Mouse (Mus musculus) stomach, embryonic 15.5 days (tissue): ENCODE data around the gene Mettl15. TPM values are rescaled to one million over a fixed set of nuclear protein-coding genes. Genes with fewer than 3 reads are reported as not detected.

Experiments
- ATAC-seq: fragments of 200-750 bp; cut with Nextera tagmentation; 2 replicates; pipeline ENCODE4 v1.8.0; 2017; ENCODE audit warnings: low read depth, moderate number of reproducible peaks, moderate TSS enrichment; ENCODE audit not compliant: insufficient read depth, low FRiP score
- H3K27ac ChIP-seq: fragments of 300-500 bp; sonication (generic); 2 replicates; pipeline ENCODE4 v1.5.1; 2015; ENCODE audit warnings: mild to moderate bottlenecking, inconsistent platforms
- H3K27me3 ChIP-seq: fragments of 300-500 bp; sonication (generic); replicated peaks from 2 replicates; pipeline ENCODE4 v1.6.1; 2015; ENCODE audit warnings: inconsistent platforms
- H3K36me3 ChIP-seq: fragments of 300-500 bp; sonication (generic); 2 replicates; pipeline ENCODE4 v1.6.1; 2015; ENCODE audit warnings: inconsistent platforms
- H3K4me1 ChIP-seq: fragments of 300-500 bp; sonication (generic); 2 replicates; pipeline ENCODE4 v1.6.1; 2015; ENCODE audit warnings: inconsistent platforms
- H3K4me2 ChIP-seq: fragments of 300-500 bp; sonication (generic); 2 replicates; pipeline ENCODE4 v1.6.1; 2015; ENCODE audit warnings: mild to moderate bottlenecking, inconsistent platforms
- H3K4me3 ChIP-seq: fragments of 300-500 bp; sonication (generic); replicated peaks from 2 replicates; pipeline ENCODE4 v1.5.1; 2015; ENCODE audit warnings: inconsistent platforms
- H3K9ac ChIP-seq: fragments of 300-500 bp; sonication (generic); 2 replicates; pipeline ENCODE4 v1.6.1; 2015; ENCODE audit warnings: inconsistent platforms
- H3K9me3 ChIP-seq: fragments of 300-500 bp; sonication (generic); 2 replicates; pipeline ENCODE4 v1.6.1; 2016; ENCODE audit warnings: inconsistent platforms
- WGBS: fragments of 180-500 bp; shearing (Covaris S2); methylation state at CpG from one replicate; pipeline ENCODE4 v1.1.7; 2015; 5-methylcytosine and 5-hydroxymethylcytosine counted together
- polyA plus RNA-seq: library from polyadenylated mRNA; unstranded; fragments of >200 nt; fragmentation: Nextera tagmentation; extraction: Ambion mirVana; gene quantifications from 2 replicates; pipeline ENCODE4 v1.2.1, GENCODE M21; 2015

Mettl15 gene
- polyA plus RNA-seq, result 12.1 and 12.7 TPM in 2 replicates

DNA sequence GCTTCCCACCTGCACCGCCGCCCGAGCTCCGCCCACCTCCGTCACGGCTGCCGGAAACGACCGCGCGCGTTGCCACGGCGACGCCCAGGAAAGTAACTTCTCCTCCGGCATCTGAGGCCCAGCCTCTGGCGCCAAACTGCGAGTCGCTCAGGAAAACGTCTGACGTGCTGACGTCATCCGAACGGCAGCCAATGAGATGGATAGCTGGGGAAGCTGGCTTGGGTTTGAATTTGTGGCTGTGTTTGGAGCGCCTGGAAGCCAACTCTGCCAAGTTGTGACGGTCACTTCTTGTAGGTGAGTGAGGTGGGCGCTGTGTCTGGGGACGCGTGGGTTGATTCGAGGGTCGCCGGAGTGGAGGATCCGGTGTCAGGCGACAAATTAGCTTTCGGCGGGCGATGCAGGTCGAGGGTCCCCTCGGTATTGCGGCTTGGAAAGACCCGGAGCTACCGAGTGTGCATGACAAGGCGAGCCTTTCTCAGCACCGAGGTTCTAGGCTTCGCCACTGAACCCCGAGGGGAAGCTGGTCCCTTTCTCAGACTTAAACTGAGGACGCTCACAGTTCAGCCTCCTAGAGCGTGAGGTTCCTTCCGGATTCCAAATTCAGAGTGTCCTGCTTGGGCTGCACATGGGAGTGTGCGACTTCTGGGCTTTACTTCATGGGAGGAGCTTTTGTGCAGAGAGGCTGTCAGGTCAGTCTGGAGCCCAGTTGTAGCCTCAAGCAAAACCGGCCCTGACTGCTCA is at the start of gene Mettl15, which contains the start of gene Kif18a:
TSS of gene Mettl15 (minus strand) at position 149 of the 741 bp plus-strand sequence.
TSS of gene Kif18a (plus strand) at position 139 of the 741 bp plus-strand sequence.
- no peaks in the 10 kb centered on the region for H3K36me3 ChIP-seq
- ATAC-seq, result peak; percentile 99

DNA sequence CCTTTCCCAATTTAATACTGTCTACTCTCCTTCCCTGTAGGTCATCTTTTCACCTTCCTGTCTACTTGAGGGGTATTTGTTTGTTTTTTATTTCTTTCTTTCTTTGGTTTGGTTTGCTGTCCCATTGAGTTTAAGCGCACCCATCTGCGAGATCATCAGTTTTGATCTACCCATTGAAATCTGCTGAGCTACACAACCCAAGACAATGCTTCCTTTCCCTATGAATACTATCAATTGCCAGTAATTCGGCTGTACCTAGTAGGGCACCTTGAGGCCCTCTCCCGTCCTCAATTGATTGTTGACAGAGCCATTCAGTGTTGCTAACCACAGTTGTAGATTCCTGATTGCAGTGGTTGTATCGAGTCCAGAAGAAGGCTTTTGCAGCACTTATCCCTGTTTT is 30.8 kb upstream of the Mettl15 start:
- ATAC-seq, result no peak
- 96% methylated on average over 5 of the region's 5 CpGs for WGBS

More for the DNA sequence above, at the start of gene Mettl15, which contains the start of gene Kif18a:
- Histone ChIP-seq H3K9me3 (no peaks in the 10 kb centered on the region), H3K4me3 (peak within 1 kb of the TSS; percentile 68), H3K9ac (peak within 1 kb of the TSS; percentile 40), H3K27me3 (no peaks in the 10 kb centered on the region), H3K4me2 (peak within 1 kb of the TSS; percentile 78), H3K4me1 (0 out of 2 replicates have a peak, but pooled peaks cover 2% of the 10 kb centered on the region), H3K27ac (peak within 1 kb of the TSS; percentile 72)
- WGBS, result under 1% methylated on average over 51 of the region's 51 CpGs

DNA sequence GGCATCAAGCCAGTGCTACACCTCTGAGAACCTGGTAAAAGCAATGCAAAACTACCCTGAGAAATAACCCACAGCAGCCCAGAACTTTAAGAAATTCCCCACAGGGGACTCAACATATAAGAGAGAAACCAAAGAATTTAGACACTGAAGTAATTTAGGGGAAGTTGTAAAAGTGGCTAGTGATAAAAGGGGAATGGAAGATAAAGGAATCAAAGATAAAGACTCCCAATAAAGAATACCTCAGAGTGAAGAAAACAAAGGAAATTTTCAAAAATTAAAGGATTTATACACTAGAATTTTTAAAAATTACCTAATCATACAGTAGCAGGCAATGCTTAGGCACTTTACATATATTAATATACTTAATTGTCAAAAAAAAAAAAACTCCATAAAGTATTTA is 23.1 kb upstream of the Mettl15 start:
- no peak overlapping the region for H3K27ac ChIP-seq
- H3K4me1 ChIP-seq, result no peaks in the 10 kb centered on the region
- no peak for ATAC-seq
- H3K9ac ChIP-seq, result no peak overlapping the region
- 0 out of 2 replicates have a peak, but pooled peaks cover 3% of the 10 kb centered on the region for H3K36me3 ChIP-seq
- H3K9me3 ChIP-seq, result no peaks in the 10 kb centered on the region
- H3K4me3 ChIP-seq, result no peak overlapping the region
- H3K27me3 ChIP-seq, result no peaks in the 10 kb centered on the region
- H3K4me2 ChIP-seq, result no peak overlapping the region

More for the DNA sequence above, 30.8 kb upstream of the Mettl15 start:
- H3K4me1 ChIP-seq, result no peaks in the 10 kb centered on the region
- H3K4me2 ChIP-seq, result no peak overlapping the region
- H3K4me3 ChIP-seq, result no peak overlapping the region
- H3K9me3 ChIP-seq, result no peaks in the 10 kb centered on the region
- H3K27ac ChIP-seq, result no peak overlapping the region
- H3K27me3 ChIP-seq, result no peaks in the 10 kb centered on the region
- no peak overlapping the region for H3K9ac ChIP-seq
- H3K36me3 ChIP-seq, result peaks cover 8% of the 10 kb centered on the region; the same call in 1 of the 2 replicates

GRCm38 (mm10) chr2:109302234-109302633 is 21.7 kb upstream of the Mettl15 start:
- ATAC-seq, result no peak
- H3K9ac ChIP-seq, result no peak overlapping the region
- H3K4me1 ChIP-seq, result no peaks in the 10 kb centered on the region
- H3K4me2 ChIP-seq, result no peak overlapping the region
- H3K4me3 ChIP-seq, result no peak overlapping the region
- 0 out of 2 replicates have a peak, but pooled peaks cover 3% of the 10 kb centered on the region for H3K36me3 ChIP-seq
- no peaks in the 10 kb centered on the region for H3K9me3 ChIP-seq
- 93% methylated on average over 3 of the region's 3 CpGs for WGBS
- no peaks in the 10 kb centered on the region for H3K27me3 ChIP-seq
- H3K27ac ChIP-seq, result no peak overlapping the region

GRCm38 (mm10) chr2:109298160-109298559 is 17.6 kb upstream of the Mettl15 start:
- Histone ChIP-seq H3K4me2 (no peak overlapping the region), H3K27ac (no peak overlapping the region), H3K4me1 (no peaks in the 10 kb centered on the region), H3K9ac (no peak overlapping the region), H3K9me3 (no peaks in the 10 kb centered on the region), H3K4me3 (no peak overlapping the region), H3K36me3 (0 out of 2 replicates have a peak, but pooled peaks cover 3% of the 10 kb centered on the region), H3K27me3 (no peaks in the 10 kb centered on the region)
- 98% methylated on average over 1 of the region's 1 CpGs for WGBS
- ATAC-seq, result no peak

DNA sequence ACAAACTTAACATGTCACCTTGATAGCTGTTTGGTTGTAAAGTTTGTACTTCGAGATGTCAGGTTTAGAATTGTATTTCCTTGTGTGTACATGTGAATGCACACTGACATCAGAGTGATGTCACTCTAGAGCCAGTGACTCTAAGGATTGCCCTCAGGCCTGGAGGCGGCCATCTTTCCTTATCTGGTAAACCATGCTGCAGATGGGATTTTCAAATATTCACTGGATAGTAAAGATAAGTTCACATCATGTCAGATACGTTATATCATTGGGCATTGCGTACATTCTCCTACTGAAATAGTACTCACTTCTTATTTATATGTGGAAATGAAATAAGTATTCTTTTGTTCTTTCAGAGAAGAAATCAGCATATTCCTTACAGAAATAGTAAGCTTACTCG is 15.7 kb upstream of the Mettl15 start:
- no peaks in the 10 kb centered on the region for H3K4me1 ChIP-seq
- no peak overlapping the region for H3K4me3 ChIP-seq
- no peak overlapping the region for H3K4me2 ChIP-seq
- H3K27me3 ChIP-seq, result no peaks in the 10 kb centered on the region
- no peaks in the 10 kb centered on the region for H3K9me3 ChIP-seq
- 89% methylated on average over 5 of the region's 5 CpGs for WGBS
- H3K9ac ChIP-seq, result no peak overlapping the region
- H3K27ac ChIP-seq, result no peak overlapping the region
- peak; percentile 35; the same call in 1 of the 2 replicates for ATAC-seq
- 0 out of 2 replicates have a peak, but pooled peaks cover 6% of the 10 kb centered on the region for H3K36me3 ChIP-seq

DNA sequence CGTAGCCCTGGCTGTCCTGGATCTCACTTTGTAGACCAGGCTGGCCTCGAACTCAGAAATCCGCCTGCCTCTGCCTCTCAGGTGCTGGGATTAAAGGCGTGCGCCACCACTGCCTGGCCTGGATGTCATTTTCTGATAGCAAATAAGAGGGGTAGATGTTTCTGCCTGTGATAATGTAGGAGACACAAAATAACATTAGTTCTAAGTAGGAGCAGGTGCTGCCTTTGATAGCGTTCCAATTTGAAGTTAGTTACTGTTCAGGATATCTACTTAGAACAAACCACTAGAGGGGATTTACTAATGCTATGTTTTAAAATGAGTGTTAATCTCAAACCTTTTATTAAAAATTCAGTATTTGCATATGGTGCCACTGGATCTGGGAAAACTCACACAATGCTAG is 8.8 kb upstream of the Mettl15 start:
- no peak for ATAC-seq
- 89% methylated on average over 6 of the region's 6 CpGs for WGBS

DNA sequence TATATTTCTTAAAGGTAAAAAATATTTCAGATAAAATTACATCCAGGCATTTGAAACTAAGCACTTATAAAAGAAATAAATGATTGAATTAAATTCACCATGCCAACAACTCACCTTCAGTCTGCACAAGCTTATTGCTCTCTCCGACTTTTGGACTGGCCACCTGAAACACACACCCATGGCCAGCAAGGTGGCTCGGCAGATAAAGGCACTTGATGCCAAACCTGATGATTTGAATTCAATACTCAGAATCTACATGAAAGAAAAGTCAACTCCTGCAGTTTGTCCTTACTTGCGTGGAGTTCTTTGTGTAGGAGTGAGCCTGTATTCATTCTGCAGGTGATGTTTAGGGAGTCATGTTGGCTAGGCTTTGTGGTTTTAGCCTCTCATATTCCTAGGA is 3.6 kb upstream of the Mettl15 start:
- Histone ChIP-seq H3K4me3 (no peak overlapping the region), H3K36me3 (no peaks in the 10 kb centered on the region), H3K9me3 (no peaks in the 10 kb centered on the region), H3K27ac (no peak overlapping the region), H3K27me3 (no peaks in the 10 kb centered on the region), H3K4me2 (no peak overlapping the region), H3K9ac (no peak overlapping the region), H3K4me1 (0 out of 2 replicates have a peak, but pooled peaks cover 2% of the 10 kb centered on the region)
- ATAC-seq, result no peak
- 86% methylated on average over 3 of the region's 3 CpGs for WGBS

More for the DNA sequence above, 8.8 kb upstream of the Mettl15 start:
- Histone ChIP-seq H3K4me3 (no peak overlapping the region), H3K4me1 (no peaks in the 10 kb centered on the region), H3K27ac (no peak overlapping the region), H3K9me3 (no peaks in the 10 kb centered on the region), H3K27me3 (no peaks in the 10 kb centered on the region), H3K4me2 (no peak overlapping the region), H3K36me3 (0 out of 2 replicates have a peak, but pooled peaks cover 6% of the 10 kb centered on the region), H3K9ac (no peak overlapping the region)

GRCm38 (mm10) chr2:109281341-109281690 is 768 bp upstream of the Mettl15 start:
- WGBS, result 3% methylated on average over 1 of the region's 1 CpGs
- no peaks in the 10 kb centered on the region for H3K9me3 ChIP-seq
- H3K4me2 ChIP-seq, result peak overlapping the region; percentile 78
- no peaks in the 10 kb centered on the region for H3K27me3 ChIP-seq
- H3K4me1 ChIP-seq, result 0 out of 2 replicates have a peak, but pooled peaks cover 2% of the 10 kb centered on the region
- peak overlapping the region; percentile 40; the same call in 1 of the 2 replicates for H3K9ac ChIP-seq
- peak overlapping the region; percentile 68 for H3K4me3 ChIP-seq
- no peak for ATAC-seq
- H3K27ac ChIP-seq, result peak overlapping the region; percentile 72
- H3K36me3 ChIP-seq, result no peaks in the 10 kb centered on the region

DNA sequence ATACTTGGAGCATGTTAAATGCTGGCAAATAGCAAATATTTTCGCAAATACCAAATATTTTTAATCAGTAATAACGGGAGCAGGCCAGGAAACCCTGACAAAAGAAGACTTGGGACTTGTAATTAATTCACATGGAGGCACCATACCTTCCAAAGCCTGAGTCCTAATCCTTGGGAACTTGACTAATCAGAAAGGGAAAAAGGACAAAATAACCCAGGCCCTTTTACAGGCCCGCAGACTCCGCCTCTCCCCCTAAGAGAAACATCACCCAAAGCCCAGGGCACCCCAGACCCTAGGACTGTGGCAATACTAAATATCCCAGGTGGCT is 312 bp downstream of the Mettl15 start:
- Histone ChIP-seq H3K36me3 (no peaks in the 10 kb centered on the region), H3K4me2 (peak overlapping the region; percentile 78), H3K27me3 (no peaks in the 10 kb centered on the region), H3K9me3 (no peaks in the 10 kb centered on the region), H3K4me3 (peak overlapping the region; percentile 68), H3K9ac (peak overlapping the region; percentile 39), H3K27ac (no peak overlapping the region; the same call in 1 of the 2 replicates), H3K4me1 (0 out of 2 replicates have a peak, but pooled peaks cover 2% of the 10 kb centered on the region)
- WGBS, result 9% methylated on average over 4 of the region's 4 CpGs
- ATAC-seq, result no peak

DNA sequence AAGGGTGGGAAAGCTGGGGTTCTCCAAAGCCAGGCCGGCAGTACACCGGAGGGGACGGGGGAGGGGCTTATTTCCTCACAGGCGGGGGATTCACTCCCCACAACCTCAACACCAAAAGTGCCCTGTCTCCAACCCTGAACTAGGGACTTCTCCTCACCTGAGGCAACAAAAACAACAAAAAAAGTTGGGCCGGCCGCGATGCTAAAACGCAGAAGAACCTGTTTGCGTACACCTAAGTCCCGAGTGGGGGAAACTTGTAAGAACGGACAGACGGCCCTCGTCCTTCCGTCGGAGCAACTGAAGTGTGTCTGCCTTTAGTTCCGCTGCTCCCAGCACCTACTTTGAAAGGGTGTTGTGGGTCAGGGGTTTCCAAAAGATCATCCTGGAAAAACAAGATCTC is 2.5 kb downstream of the Mettl15 start:
- Histone ChIP-seq H3K9ac (peak overlapping the region; percentile 35), H3K27me3 (no peaks in the 10 kb centered on the region), H3K36me3 (no peaks in the 10 kb centered on the region), H3K4me3 (peak overlapping the region; percentile 65), H3K9me3 (no peaks in the 10 kb centered on the region), H3K27ac (0 out of 2 replicates have a peak overlapping the region, but pooled peaks have one; percentile 21), H3K4me1 (0 out of 2 replicates have a peak, but pooled peaks cover 2% of the 10 kb centered on the region), H3K4me2 (peak overlapping the region; percentile 62)
- WGBS, result 1% methylated on average over 16 of the region's 16 CpGs
- ATAC-seq, result no peak

DNA sequence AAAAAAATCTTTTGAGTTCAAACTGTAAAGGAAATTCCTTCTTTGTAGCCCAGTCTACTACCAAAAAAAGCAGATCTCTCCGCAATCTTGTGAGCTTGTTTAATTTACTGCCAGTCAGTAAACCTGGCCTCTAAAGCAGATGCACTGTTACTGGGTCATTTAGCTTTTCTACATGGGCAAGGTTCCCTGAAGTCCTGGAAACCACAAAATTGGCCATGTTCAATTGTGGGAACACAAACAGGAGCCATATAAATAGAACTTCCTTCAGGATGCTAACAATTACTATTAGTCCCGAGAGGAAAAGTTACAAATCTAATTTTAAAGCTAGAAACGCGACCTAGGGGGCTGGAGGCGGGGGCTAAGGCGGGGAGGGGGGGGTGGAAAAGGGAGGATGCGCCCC is 3.0 kb downstream of the Mettl15 start:
- ATAC-seq, result no peak
- peak overlapping the region; percentile 35; the same call in 1 of the 2 replicates for H3K9ac ChIP-seq

More for the DNA sequence above, 3.0 kb downstream of the Mettl15 start:
- Histone ChIP-seq H3K27ac (0 out of 2 replicates have a peak overlapping the region, but pooled peaks have one; percentile 21), H3K27me3 (no peaks in the 10 kb centered on the region), H3K4me2 (peak overlapping the region; percentile 62), H3K4me1 (0 out of 2 replicates have a peak, but pooled peaks cover 2% of the 10 kb centered on the region), H3K36me3 (no peaks in the 10 kb centered on the region), H3K9me3 (no peaks in the 10 kb centered on the region), H3K4me3 (peak overlapping the region; percentile 65)
- WGBS, result 3% methylated on average over 7 of the region's 7 CpGs
